Mouse (Mus musculus): Measurements from ENCODE around the gene 4930451I11Rik. TPM values are rescaled to one million over a fixed set of nuclear protein-coding genes. Genes with fewer than 3 reads are reported as not detected.

The 4930451I11Rik gene
- total RNA-seq, 2 experiments from 2014 or later, result not detected

GRCm38 (mm10) chr7:126781661-126782370, 49.6 kb downstream of the 4930451I11Rik start:
- no peak for DNase-seq (ENCODE audit: low spot score)

GRCm38 (mm10) chr7:126780971-126781635, 50.3 kb downstream of the 4930451I11Rik start, which contains the start of gene Tbx6:
TSS of gene Tbx6 (plus strand) at chr7:126781483.
- no peak for DNase-seq (ENCODE audit: low spot score)

Other genes starting within 250 kb of the 4930451I11Rik start
- gene Apobr, start 246.7 kb downstream of the 4930451I11Rik start, total RNA-seq (2021), result under 1 TPM; 0.47 to 0.59 TPM
- 10 to 100 TPM; 12.7 to 14.4 TPM for gene Cln3, start 245.8 kb downstream of the 4930451I11Rik start, total RNA-seq (2021)
- gene Il27, start 236.7 kb downstream of the 4930451I11Rik start, total RNA-seq (2021), result under 1 TPM in 1 of 2 experiments, not detected in 1; 0.31 TPM
- gene Nupr1, start 200.8 kb downstream of the 4930451I11Rik start, total RNA-seq (2021), result 1 to 10 TPM; 7.5 to 8.8 TPM
- gene Sgf29, start 182.3 kb downstream of the 4930451I11Rik start, total RNA-seq (2021), result 10 to 100 TPM; 29.1 to 33.1 TPM
- gene Sult1a1, start 155.2 kb downstream of the 4930451I11Rik start, total RNA-seq (2021), result 10 to 100 TPM; 11.1 to 15.9 TPM
- gene Bola2, start 136.2 kb downstream of the 4930451I11Rik start, total RNA-seq (2021), result 10 to 100 TPM; 37.1 to 42.2 TPM
- 1 to 10 TPM; 1.9 to 2.8 TPM for gene Slx1b, start 135.9 kb downstream of the 4930451I11Rik start, total RNA-seq (2021)
- 1 to 10 TPM; 2.0 to 2.4 TPM for gene Coro1a, start 123.9 kb downstream of the 4930451I11Rik start, total RNA-seq (2021)
- 10 to 100 TPM; 16.2 to 20.7 TPM for gene Mapk3, start 72.0 kb downstream of the 4930451I11Rik start, total RNA-seq (2021)
- gene Gdpd3, start 65.3 kb downstream of the 4930451I11Rik start, total RNA-seq (2021), result under 1 TPM in 1 of 2 experiments, not detected in 1; 0.46 TPM
- gene Ypel3, start 54.7 kb downstream of the 4930451I11Rik start, total RNA-seq (2021), result 100 to 1,000 TPM in 1 of 2 experiments, 10 to 100 TPM in 1; 84.9 to 101 TPM
- gene Tbx6, start 50.2 kb downstream of the 4930451I11Rik start, total RNA-seq (2021), result under 1 TPM; 0.52 to 0.59 TPM
- gene Ppp4c, start 39.1 kb downstream of the 4930451I11Rik start, total RNA-seq (2021), result 10 to 100 TPM; 20.5 TPM
- 10 to 100 TPM; 65.3 to 75.7 TPM for gene Fam57b, start 34.0 kb downstream of the 4930451I11Rik start, total RNA-seq (2021)
- gene Doc2a, start 15.8 kb upstream of the 4930451I11Rik start, total RNA-seq (2021), result not detected
- 1 to 10 TPM; 5.0 to 5.4 TPM for gene Hirip3, start 30.3 kb upstream of the 4930451I11Rik start, total RNA-seq (2021)
- gene Ino80e, start 30.7 kb upstream of the 4930451I11Rik start, total RNA-seq (2021), result 10 to 100 TPM in 1 of 2 experiments, 1 to 10 TPM in 1; 8.4 to 12.3 TPM
- gene Taok2, start 53.1 kb upstream of the 4930451I11Rik start, total RNA-seq (2021), result 10 to 100 TPM; 19.7 to 21.9 TPM
- gene Tmem219, start 91.3 kb upstream of the 4930451I11Rik start, total RNA-seq (2021), result 10 to 100 TPM in 1 of 2 experiments, 1 to 10 TPM in 1; 9.9 to 12.1 TPM
- gene Kctd13, start 97.2 kb upstream of the 4930451I11Rik start, total RNA-seq (2021), result 1 to 10 TPM; 2.6 to 2.7 TPM
- gene Asphd1, start 117.9 kb upstream of the 4930451I11Rik start, total RNA-seq (2021), result not detected
- 1 to 10 TPM in 1 of 2 experiments, under 1 TPM in 1; 0.87 to 1.2 TPM for gene Sez6l2, start 118.9 kb upstream of the 4930451I11Rik start, total RNA-seq (2021)
- 10 to 100 TPM; 30.7 to 31.5 TPM for gene Cdipt, start 144.3 kb upstream of the 4930451I11Rik start, total RNA-seq (2021)
- under 1 TPM in 1 of 2 experiments, not detected in 1; 0.24 TPM for gene Cdiptos, start 144.5 kb upstream of the 4930451I11Rik start, total RNA-seq (2021)
- gene Mvp, start 183.0 kb upstream of the 4930451I11Rik start, total RNA-seq (2021), result 10 to 100 TPM; 27.5 to 40.9 TPM
- 1 to 10 TPM in 1 of 2 experiments, not detected in 1; 1.7 TPM for gene Pagr1b, start 184.8 kb upstream of the 4930451I11Rik start, total RNA-seq (2021)
- 10 to 100 TPM in 1 of 2 experiments, 1 to 10 TPM in 1; 7.9 to 10.3 TPM for gene Pagr1a, start 185.7 kb upstream of the 4930451I11Rik start, total RNA-seq (2021)
- 10 to 100 TPM; 12.9 to 16.9 TPM for gene Gm42742, start 189.5 kb upstream of the 4930451I11Rik start, total RNA-seq (2021)
- under 1 TPM in 1 of 2 experiments, not detected in 1; 0.84 TPM for gene Prrt2, start 189.6 kb upstream of the 4930451I11Rik start, total RNA-seq (2021)
- 10 to 100 TPM; 64.3 to 66.3 TPM for gene Maz, start 195.4 kb upstream of the 4930451I11Rik start, total RNA-seq (2021)
- 1 to 10 TPM; 1.2 to 1.7 TPM for gene Kif22, start 210.8 kb upstream of the 4930451I11Rik start, total RNA-seq (2021)